Mouse (Mus musculus): ENCODE results near the gene Atp13a3.
"Not testable (repeated sequence)": the region's sequence is repeated elsewhere in the genome, so short reads cannot be mapped to it uniquely, and the experiment has no call there.

Atp13a3 gene

DNA sequence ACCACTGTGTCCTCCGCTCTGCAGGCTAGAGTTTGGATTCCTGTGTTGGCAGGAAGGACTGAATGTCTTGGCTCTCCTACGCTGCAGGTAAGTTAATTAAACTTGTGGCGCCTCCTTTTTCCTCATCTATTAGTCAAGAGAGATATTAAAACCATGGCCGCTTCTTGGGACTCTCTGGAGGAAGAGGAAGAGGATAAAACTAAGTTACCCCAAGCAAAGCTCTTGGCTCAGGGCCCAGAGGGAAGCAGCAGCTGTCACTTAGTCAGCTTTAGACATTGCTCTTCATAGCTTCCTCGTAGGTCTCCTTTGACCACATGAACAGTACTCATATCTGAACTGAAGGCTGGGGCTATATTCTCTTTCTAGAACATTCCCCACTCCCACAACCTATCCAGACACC lies 10.5 kb upstream of the Atp13a3 start:
- DNase-seq (ENCODE audit: low read depth, low spot score): no peak

DNA sequence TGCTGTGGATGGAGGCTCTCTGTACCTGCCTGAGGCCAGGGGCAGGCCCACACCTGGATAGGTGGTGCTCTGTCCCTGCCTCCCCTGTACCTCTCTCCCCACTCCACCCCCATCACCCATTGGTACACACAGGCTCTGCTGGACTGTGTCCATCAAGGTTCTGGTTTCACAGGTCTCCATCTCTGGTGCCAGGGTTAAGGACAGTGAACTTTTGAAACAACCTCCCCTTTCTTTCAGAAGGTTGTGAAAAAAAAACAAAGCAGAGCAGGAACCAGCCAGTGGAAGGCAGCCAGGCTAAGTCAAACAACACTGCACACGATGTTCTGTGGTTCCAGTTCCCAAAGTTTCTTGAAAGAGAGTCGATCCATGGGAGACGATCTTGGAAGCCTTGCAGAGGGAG lies 6.9 kb upstream of the Atp13a3 start:
- DNase-seq (ENCODE audit: low read depth, low spot score): no peak

DNA sequence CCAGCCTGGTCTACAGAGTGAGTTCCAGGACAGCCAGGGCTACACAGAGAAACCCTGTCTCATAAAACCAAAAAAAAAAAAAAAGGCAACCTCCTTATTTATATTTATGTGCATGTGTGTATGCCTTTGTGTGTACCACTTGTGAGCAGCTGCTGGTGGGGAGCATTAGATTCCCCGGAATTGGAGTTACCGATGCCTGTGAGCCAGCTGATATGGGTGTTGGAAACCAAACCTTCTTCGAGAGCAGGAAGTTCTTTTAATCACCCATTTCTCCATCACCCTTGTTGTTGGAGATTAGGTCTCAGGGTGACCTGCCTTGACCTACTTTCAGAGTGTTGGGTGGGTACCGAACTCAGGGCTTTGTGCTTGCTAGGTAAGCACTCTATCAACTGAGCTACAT lies 5.1 kb upstream of the Atp13a3 start:
- DNase-seq (ENCODE audit: low read depth, low spot score): no peak

- no peak for DNase-seq (ENCODE audit: low read depth, low spot score)
These were observed 1.7 kb upstream of the Atp13a3 start for GRCm38 (mm10) chr16:30407513-30407912.

DNA sequence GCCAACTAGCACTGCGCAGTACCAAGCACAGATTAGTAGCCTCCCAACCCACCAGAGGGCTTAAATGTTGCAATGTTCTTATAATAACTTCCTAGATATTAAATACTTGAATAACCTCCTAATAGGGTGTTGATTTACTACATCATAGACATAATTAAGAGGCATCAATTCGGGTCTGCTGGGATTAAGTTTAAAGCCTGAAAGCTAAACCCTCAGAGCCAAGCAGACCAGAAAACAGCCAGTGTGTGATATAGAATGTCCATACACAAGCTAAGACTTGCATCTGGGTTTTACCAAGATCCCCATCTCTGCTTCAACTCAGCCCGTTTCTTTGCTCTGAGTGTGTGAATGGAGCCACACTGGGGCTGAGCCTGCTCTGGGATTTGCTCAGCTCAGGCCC lies 2.2 kb downstream of the Atp13a3 start:
- no peak for DNase-seq (ENCODE audit: low read depth, low spot score)

GRCm38 (mm10) chr16:30397127-30398057 lies 8.4 kb downstream of the Atp13a3 start:
- no peak for DNase-seq (ENCODE audit: low read depth, low spot score)

- no peak for DNase-seq (ENCODE audit: low read depth, low spot score)
These were observed 10.6 kb downstream of the Atp13a3 start for GRCm38 (mm10) chr16:30395136-30395535.

DNA sequence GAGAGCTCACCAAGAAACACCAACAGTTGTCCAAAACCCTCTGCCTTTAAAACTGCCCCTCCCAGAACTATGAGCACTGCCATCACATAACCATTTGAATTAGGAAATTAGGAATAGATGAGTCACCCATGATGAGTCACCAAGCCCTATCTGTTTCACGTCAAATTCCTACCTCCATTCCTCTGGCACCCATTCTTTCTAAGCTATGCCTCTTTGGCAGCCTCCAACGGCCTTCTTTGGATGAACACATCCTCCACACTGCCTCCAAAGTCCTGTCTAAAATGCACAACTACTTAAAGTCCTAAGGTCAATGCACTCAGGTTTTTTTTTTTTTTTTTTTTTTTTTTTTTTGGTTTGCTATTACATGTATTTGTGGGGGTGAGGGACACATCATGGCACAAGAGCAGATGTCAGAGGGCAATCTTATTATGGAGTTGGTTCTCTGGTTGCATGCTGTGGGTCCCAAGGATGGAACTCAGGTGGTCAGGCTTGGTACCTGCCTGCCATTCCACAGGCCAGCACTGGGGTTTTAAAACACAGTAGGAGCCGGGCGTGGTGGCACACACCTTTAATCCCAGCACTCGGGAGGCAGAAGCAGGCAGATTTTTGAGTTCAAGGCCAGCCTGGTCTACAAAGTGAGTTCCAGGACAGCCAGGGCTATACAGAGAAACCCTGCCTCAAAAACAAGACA lies 15.0 kb downstream of the Atp13a3 start:
- peak; percentile 21 for DNase-seq (ENCODE audit: low read depth, low spot score)

- DNase-seq (ENCODE audit: low read depth, low spot score): peak; percentile 29
These were observed 15.7 kb downstream of the Atp13a3 start for GRCm38 (mm10) chr16:30389831-30390649.

GRCm38 (mm10) chr16:30389210-30389684 lies 16.5 kb downstream of the Atp13a3 start:
- peak; percentile 87 for DNase-seq (ENCODE audit: low read depth, low spot score)

GRCm38 (mm10) chr16:30388522-30389209 lies 17.1 kb downstream of the Atp13a3 start:
- peak; percentile 96 for DNase-seq (ENCODE audit: low read depth, low spot score)

- DNase-seq (ENCODE audit: low read depth, low spot score): peak; percentile 48
These were observed 17.8 kb downstream of the Atp13a3 start for GRCm38 (mm10) chr16:30387871-30388460.

- DNase-seq (ENCODE audit: low read depth, low spot score): peak; percentile 25
These were observed 18.8 kb downstream of the Atp13a3 start for GRCm38 (mm10) chr16:30386911-30387439.

GRCm38 (mm10) chr16:30385531-30385930 lies 20.2 kb downstream of the Atp13a3 start:
- DNase-seq (ENCODE audit: low read depth, low spot score): no peak

DNA sequence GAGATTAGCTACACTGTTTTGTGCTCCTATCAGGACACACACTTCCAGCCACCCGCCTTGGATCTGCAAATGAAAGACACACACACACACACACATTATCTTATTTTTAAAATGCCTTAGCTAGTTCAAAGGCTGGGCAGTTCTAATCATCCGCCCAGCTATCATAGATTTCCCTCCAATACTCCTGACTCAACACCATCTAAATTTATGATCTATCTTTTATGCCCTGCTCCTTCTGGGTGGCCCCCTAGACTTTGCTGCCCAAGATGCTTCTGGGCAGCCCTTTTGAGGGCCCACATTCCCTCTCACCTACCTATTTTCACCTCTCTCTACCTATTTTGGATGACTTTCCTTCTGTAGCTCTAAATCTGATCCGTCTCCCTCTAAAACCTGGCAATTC lies 29.5 kb downstream of the Atp13a3 start:
- no peak for DNase-seq (ENCODE audit: low read depth, low spot score)

GRCm38 (mm10) chr16:30374927-30375326 lies 30.8 kb downstream of the Atp13a3 start:
- DNase-seq (ENCODE audit: low read depth, low spot score): no peak

- peak; percentile 80 for DNase-seq (ENCODE audit: low read depth, low spot score)
These were observed 31.5 kb downstream of the Atp13a3 start for GRCm38 (mm10) chr16:30374266-30374665.

DNA sequence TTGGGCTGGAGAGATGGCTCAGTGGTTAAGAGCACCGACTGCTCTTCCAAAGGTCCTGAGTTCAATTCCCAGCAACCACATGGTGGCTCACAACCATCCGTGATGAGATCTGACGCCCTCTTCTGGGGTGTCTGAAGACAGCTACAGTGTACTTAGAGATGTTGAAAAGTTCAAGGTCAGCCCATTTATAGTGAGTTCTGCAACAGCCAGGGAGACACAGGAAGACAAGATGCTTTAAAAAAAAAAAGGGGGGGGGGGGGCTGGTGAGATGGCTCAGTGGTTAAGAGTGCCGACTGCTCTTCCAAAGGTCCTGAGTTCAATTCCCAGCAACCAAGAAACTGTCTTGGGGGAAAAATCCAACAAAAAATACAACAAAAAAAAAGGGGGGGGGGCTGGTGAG lies 32.5 kb downstream of the Atp13a3 start:
- DNase-seq (ENCODE audit: low read depth, low spot score): not testable (repeated sequence)

GRCm38 (mm10) chr16:30367395-30367794 lies 38.4 kb downstream of the Atp13a3 start:
- DNase-seq (ENCODE audit: low read depth, low spot score): no peak

DNA sequence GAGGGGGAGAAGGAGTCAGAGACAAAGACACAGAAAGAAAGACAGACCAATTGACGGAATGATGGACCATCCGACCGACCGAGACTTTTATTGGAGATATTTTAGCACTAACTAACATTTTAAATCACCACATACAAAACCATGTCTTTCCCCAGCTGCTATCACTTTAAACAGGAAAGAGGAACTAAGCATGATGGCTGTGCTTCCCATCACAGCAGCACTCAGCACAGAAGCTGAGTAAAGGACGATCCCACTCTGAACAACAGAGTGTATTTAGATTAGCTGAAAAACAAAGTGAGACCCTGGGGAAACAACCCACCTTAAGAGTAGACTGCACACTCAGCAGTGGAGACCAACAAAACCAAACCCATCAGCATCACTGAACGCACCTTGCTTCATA lies 41.2 kb downstream of the Atp13a3 start:
- no peak for DNase-seq (ENCODE audit: low read depth, low spot score)

DNA sequence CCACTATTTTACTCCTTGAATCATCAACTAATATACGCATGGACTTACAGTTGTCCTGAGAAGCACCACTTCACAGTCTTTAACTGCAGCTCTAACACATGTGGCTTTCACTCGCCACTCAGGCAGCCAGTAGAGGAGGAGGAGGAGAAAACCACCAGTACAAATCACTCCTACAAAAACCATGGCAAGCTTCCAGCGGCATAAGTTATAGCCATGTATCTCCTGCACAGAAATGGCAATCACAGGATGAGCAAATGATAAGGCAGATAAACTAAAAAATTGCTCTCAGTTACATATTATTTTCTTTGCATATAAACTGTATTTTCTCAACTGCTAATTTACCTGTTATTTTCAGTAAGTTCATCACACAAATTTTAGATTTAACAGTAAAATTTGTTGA lies 43.2 kb downstream of the Atp13a3 start:
- DNase-seq (ENCODE audit: low read depth, low spot score): no peak

Data from CD4-positive, CD25-positive, alpha-beta regulatory T cell, adult 2 months (primary cell).